Mouse (Mus musculus) kidney, adult 8-10 months (tissue): Measurements from ENCODE around the gene Ube2c.

Experiments used
- DNase-seq, 2 experiments: peaks; one replicate each; pipeline ENCODE4 v3.0.0; 2022

The Ube2c gene

GRCm38 (mm10) chr2:164769258-164770037 lies at the start of gene Ube2c:
Ube2c (plus strand) TSS chr2:164769898.
- peak; percentile 99 for DNase-seq

DNA sequence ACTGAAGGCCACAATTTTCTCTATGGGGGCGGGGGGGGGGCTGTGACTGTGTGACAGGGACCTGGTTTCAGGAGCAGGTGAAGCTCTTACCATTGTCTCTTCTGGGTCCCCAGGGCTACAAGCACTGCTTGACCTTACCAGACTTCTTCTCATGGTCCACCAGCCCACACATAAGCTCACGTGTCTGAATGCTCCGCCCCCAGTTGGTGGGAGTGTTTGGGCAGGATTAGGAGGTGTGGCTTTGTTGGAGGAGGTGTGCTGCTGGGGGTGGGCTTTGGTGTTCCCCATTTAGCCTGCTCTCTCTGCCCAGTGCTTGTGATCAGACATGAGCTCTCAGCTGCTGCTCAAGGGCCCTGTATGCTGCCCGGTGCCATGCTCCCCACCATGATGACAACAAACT lies 46.4 kb upstream of the Ube2c start:
- no peak for DNase-seq

DNA sequence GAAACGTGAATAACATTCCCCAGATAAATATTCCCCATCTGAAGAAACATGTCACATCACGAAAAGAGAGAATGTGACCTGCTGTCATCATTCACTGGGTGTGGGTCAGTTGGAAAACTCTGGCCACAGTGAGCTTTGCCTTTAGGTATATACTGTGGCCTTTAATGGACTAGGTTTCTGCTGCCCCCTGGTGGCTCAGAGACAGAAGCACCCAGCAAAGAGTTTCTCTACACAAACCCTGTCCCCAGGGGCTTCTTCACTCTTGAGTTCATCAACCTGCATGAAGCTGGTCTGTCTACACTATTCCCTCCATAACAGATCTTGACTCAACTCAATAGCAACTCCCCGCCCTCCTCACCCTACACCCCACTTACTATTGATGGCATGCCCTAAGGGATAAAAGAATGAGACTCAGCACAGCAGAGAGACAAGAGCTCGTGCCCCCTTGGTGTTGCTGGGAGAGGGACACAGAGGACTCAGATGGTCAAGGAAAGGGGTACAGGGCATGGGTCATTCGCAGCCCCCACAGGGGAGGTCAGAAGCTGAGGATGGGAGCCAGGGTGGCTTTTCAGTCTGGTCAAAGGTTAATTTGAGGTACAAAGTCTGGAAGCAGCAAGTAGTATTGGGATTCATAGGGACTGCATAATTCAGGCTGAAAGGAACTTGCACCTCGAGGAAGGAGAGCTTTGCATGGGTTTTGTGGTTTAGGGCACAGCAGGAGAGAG lies 43.6 kb upstream of the Ube2c start:
- DNase-seq = peak; percentile 77 to 78

GRCm38 (mm10) chr2:164731719-164732118 lies 38.0 kb upstream of the Ube2c start:
- no peak for DNase-seq

DNA sequence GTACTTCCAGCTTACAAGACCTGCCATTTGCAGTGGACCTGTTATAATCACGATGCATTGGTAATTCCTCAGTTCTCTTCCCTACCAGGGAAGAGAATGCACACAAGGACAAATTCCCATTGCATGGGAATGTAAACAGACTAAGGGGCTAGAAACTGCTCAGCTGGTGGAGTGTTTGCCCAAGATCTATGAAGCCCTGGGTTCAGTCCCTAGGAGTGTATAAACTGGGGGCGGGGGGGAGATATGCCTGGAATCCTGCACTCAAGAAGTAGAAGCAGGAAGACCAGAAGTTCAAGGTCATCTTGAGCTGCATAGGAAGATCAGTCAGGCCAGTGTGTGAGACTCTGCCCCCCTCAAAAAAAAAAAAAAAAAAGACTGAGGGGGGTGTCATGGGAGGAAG lies 36.4 kb upstream of the Ube2c start:
- DNase-seq = no peak

DNA sequence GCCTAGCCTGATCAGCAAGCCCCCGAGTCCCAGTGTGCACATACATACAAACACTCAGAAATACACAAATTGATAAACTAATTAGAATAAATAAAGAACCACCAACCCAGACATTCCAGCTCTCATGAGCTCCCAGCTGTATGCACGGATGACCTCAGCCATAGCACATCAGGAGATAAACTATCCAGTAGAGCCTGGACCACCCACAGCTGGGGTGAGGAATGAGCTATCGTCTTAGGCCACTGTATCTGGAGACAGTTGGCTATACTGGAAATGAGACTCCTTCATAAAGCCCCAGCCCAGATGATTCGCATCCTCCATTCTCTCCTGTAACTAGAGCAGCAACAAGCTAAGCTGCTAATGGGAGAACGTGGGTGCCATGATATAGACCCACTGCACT lies 34.9 kb upstream of the Ube2c start:
- no peak for DNase-seq

GRCm38 (mm10) chr2:164735446-164735845 lies 34.3 kb upstream of the Ube2c start:
- no peak for DNase-seq

DNA sequence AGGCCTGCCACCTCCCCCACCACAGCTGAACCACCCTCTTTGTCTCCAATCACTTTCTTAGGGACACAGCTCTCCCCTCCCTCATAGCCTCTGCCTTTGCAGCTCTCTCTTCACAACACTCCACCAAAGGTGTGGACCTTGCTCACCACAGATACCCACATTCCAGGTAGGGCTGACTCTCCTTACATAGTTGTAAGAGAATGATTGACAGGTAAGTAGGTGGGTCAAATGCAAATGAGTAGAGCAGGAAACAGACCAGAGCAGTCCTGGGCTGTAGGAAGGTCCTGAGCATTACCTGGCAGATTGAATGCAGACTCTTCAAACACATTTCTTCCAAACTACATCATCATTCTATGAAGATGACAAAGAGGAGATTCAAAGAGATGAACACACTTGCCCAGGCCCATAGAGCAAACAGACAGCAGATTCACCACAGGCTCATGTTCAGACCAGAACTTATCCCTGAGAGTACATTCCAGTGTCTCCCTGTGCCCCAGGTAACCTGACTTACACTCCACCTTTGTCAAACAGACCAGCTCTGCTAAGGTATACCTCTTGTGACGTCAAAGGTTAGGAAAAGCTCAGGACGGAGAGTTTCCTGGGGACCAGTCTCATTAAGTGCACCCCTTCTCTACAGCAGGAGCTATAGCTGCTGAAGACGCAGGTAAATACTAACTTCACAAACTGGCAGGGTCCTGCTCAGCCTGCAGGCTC lies 32.2 kb upstream of the Ube2c start:
- DNase-seq = peak in 1 of 2 experiments; percentile 50

DNA sequence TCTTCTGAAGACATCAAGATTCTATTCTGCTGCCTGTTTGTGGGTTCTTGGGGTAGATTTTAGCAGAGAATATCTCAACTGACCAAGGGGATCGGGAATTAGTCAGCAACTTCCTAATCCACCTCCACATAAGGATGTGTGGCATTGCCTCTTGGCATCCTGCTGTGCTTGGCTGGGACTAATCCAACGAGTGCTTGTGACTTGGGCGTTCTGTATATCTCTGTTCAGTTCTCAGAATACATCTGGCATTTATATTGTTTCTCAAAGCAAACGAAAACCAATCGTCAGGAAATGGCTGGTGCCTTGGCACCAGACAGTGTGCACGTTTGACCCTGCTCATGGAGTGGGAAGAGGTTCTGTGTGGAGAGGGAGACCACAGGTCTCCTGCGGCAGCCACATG lies 29.8 kb upstream of the Ube2c start:
- DNase-seq = no peak

DNA sequence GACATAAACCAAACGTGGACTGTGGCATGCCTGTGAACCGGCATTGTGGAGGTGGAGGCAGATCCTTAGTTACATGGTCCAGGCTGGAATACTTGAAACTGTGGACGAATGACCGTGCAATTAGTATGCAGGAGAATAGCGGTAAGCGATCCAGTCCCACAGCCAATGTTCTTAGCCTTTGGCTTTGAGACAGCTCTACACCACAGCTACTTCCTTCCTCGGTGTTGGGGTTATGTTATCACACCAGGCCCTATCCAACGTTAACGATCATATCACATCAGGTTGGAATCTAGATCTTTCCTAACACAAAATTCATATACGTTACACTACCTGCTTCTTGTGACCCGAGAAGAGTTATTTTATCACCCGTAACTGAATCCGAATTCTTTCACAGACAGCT lies 24.7 kb upstream of the Ube2c start:
- no peak for DNase-seq

DNA sequence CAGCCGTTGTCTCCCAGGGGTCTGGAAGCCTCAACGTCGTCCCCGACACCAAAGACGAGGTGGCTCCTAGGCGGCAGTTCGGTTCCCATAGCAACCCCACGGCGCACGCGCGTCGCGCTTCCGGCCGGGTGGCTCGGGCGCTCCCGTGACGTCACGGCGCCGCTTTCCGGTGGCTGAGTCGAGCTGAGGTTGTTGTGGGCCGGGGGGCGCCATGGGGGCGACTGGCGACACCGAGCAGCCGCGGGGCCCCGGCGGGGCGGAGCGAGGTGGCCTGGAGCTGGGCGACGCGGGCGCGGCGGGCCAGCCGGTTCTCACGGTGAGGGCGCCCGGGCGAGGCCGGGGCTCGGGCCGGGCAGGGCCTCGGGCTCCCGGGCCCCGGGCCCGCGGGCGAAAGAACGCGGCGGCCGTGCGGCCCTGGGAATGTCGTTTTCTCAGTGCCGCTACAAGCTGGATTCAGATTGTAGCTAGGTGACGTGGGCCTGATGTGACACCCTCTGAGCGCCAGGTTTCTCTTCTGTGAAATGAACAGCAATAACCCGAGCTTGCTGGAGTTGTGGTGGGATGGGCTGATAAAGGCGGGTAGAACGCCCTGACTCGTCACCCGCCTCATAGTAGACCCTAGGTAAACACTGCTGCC lies 23.7 kb upstream of the Ube2c start, which contains the start of the genes Wfdc3 and Dnttip1:
Wfdc3 (minus strand) TSS at position 89 of the 637 bp plus-strand sequence.
Dnttip1 (plus strand) TSS at position 141 of the 637 bp plus-strand sequence.
- peak; percentile 90 to 92 for DNase-seq

GRCm38 (mm10) chr2:164746693-164747092 lies 23.0 kb upstream of the Ube2c start:
- no peak for DNase-seq

- no peak for DNase-seq
These were observed 21.5 kb upstream of the Ube2c start for GRCm38 (mm10) chr2:164748191-164748590.

DNA sequence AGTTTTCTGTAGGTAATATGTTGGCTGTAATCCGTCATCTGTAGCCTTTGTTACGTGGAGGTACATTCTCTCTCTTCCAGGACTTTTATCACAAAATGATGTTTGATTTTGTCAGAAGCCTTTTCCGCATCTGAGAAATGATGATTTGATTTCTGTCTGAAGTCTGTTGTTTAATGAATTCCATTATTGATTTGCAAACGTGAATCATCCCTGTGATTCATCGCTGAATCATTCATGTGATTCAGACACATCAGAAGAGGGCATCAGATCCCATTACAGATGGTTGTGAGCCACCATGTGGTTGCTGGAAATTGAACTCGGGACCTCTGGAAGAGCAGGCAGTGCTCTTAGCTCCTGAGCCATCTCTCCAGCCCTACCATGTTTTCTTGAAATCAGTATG lies 20.7 kb upstream of the Ube2c start:
- no peak for DNase-seq

GRCm38 (mm10) chr2:164752454-164752853 lies 17.2 kb upstream of the Ube2c start:
- no peak for DNase-seq

- DNase-seq = no peak
These were observed 15.6 kb upstream of the Ube2c start for GRCm38 (mm10) chr2:164754105-164754504.

- DNase-seq = no peak
These were observed 14.9 kb upstream of the Ube2c start for GRCm38 (mm10) chr2:164754800-164755199.

DNA sequence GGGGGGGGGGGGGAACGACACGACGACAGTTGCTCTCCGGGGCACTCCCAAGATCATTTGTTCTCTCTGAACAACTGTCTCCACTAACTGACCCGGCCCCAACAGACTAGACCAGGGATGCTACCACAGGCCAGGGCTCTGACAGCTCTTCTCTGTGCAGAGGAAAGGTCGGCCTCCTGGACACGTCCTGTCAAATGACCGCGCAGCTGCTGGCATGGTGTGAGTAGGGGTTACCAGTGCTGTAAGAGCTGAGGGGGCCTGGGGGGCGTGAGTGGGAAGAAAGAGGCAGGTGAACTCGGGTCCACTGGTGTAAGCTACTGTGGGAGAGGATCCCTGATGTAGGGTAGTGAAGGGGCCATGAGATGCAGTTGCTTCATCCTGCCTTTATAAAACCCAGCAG lies 11.9 kb upstream of the Ube2c start:
- DNase-seq = no peak

DNA sequence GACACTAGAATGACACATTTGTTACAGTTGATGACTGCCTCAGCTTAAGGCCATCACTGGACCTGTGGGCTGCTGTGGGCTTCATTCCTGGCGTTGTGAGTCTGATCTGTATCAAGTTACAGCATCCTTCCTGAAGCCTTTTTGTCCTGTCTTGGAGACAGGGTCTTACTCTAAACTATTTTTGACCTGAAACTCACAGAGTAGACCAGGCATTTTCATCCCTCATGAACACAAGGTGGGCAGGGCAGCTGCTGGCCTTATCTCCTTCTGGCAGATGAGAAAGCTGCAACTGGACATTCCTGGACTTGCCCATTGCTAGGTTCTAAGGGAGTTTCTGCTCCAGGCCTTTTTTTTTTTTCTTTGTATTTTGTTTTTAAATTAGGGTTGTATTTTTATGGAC lies 11.0 kb upstream of the Ube2c start:
- DNase-seq = no peak

DNA sequence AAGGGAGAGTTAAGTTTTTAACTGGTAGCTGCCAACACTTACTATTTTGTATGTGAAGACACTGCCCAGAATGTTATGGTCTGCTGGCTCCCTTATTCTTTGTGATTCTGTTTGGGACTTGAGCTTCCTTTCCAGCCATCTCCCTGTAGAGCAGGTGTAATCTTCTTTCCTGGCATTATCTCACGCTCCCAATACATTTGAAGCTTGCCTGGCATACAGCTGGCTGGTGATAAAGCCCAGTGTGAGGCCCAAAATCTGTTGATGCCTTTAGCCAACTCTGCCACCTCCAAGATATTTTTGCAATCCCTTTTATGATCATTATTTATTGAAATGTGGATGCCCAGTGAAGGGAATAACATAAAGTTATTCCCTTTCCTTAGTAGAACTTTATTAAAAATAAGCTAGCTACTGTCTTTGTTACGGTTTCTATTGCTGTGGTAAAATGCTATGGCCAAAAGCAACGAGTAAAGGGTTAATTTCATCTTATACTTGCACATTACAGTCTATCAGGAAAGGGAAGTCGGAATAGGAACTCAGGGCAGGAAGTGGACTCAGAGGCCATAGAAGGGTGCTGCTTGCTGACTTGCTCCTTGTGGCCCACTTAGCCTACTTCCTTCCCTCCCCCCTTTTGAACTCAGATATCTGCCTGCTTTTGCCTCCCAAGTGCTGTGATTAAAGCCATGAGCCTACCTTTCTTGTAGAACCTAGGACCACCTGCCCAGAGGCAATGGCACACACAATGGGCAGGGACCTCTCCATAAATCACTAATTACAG lies 9.5 kb upstream of the Ube2c start:
- no peak for DNase-seq

DNA sequence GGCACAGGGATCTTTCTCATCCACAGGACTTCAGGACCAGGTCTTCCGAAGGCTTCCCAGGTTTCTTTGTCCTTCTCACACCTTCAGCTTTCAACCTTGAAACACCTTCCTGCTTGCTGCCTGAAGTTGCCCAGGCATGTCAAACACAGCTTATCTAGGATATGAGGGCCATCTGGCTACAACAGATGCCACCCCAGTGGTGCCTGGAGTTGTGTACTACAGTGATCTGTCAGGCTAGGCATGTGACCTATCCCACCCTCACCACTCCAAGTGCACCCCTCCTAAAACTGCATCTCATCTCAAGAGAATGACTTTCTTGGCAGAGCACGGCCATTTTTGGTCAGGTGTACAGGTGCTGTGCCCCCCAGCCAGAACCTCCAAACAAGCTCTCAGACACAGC lies 8.2 kb upstream of the Ube2c start:
- no peak for DNase-seq

DNA sequence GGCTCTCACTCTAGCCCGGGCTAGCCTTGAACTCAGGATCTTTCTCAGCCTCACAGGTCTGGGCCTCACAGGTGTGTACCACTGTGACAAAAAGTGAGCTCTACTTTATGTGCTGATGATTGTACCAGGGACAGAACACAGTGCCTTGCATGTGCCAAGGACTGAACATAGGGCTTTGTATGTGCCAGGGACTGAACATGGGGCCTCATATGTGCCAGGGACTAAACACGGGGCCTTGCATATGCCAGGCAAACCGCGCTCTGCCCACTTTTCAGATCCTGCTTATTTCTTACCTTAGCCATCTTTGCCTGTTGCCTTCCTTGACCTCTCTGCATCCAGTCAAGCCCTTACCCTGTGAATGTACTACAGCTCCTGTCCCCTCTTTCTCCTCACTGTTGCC lies 7.7 kb upstream of the Ube2c start:
- no peak for DNase-seq
